Mouse (Mus musculus) forebrain, postnatal 0 days (tissue): ENCODE data around the gene Atp1a1. TPM values are rescaled to one million over a fixed set of nuclear protein-coding genes. Genes with fewer than 3 reads are reported as not detected.

ENCODE experiments used
- ATAC-seq: fragments of 200-750 bp; cut with Nextera tagmentation; 2 replicates; pipeline ENCODE4 v1.8.0; 2017; ENCODE audit warnings: mild to moderate bottlenecking, moderate library complexity
- DNase-seq: peaks from one replicate; pipeline ENCODE4 v3.0.0-alpha.2; 2015
- H3K27ac ChIP-seq: fragments of 300-500 bp; sonication (generic); 2 replicates; pipeline ENCODE4 v1.5.1; 2014; ENCODE audit warnings: low read depth, mild to moderate bottlenecking, antibody characterized with exemption, low read length, moderate library complexity, mixed read lengths
- H3K27me3 ChIP-seq: fragments of 300-500 bp; sonication (generic); 2 replicates; pipeline ENCODE4 v1.6.1; 2014; ENCODE audit warnings: mild to moderate bottlenecking, low read length, mixed read lengths; ENCODE audit not compliant: insufficient read depth
- H3K36me3 ChIP-seq: fragments of 300-500 bp; sonication (generic); 2 replicates; pipeline ENCODE4 v1.6.1; 2014; ENCODE audit warnings: mild to moderate bottlenecking, moderate library complexity; ENCODE audit not compliant: insufficient read depth
- H3K4me1 ChIP-seq: fragments of 300-500 bp; sonication (generic); 2 replicates; pipeline ENCODE4 v1.6.1; 2014; ENCODE audit warnings: antibody characterized with exemption; ENCODE audit not compliant: insufficient read depth
- H3K4me2 ChIP-seq: fragments of 300-500 bp; sonication (generic); 2 replicates; pipeline ENCODE4 v1.6.1; 2014; ENCODE audit warnings: low read depth, mild to moderate bottlenecking, moderate library complexity
- H3K4me3 ChIP-seq: fragments of 300-500 bp; sonication (generic); 2 replicates; pipeline ENCODE4 v1.5.1; 2014; ENCODE audit warnings: low read depth, low read length, mixed read lengths
- H3K9ac ChIP-seq: fragments of 300-500 bp; sonication (generic); 2 replicates; pipeline ENCODE4 v1.6.1; 2014; ENCODE audit warnings: mild to moderate bottlenecking
- H3K9me3 ChIP-seq: fragments of 300-500 bp; sonication (generic); 2 replicates; pipeline ENCODE4 v1.6.1; 2016; ENCODE audit warnings: low read length
- CTCF ChIP-seq: sonication (generic); IDR thresholded peaks from 2 replicates; pipeline ENCODE4 v1.5.1; 2016; ENCODE audit warnings: antibody characterized with exemption, control low read depth, low read depth
- WGBS: fragments of 180-500 bp; shearing (Covaris S2); extraction: QIAGEN DNeasy Blood & Tissue Kit; methylation state at CpG from one replicate; pipeline ENCODE4 v1.1.7; 2014; 5-methylcytosine and 5-hydroxymethylcytosine counted together
- polyA plus RNA-seq: library from polyadenylated mRNA; unstranded; fragments of >200 nt; fragmentation: Nextera tagmentation; extraction: Ambion mirVana; gene quantifications from 2 replicates; pipeline ENCODE4 v1.2.1, GENCODE M21; 2015
- total RNA-seq: library from RNA; depleted of rRNA; stranded (reverse); fragments of >200 nt; gene quantifications from 2 replicates; pipeline ENCODE4 v1.2.3, GENCODE M21; 2014

Gene Atp1a1
- total and polyA plus RNA-seq, 2 experiments from 2014 or later = 53.7 to 199 TPM

DNA sequence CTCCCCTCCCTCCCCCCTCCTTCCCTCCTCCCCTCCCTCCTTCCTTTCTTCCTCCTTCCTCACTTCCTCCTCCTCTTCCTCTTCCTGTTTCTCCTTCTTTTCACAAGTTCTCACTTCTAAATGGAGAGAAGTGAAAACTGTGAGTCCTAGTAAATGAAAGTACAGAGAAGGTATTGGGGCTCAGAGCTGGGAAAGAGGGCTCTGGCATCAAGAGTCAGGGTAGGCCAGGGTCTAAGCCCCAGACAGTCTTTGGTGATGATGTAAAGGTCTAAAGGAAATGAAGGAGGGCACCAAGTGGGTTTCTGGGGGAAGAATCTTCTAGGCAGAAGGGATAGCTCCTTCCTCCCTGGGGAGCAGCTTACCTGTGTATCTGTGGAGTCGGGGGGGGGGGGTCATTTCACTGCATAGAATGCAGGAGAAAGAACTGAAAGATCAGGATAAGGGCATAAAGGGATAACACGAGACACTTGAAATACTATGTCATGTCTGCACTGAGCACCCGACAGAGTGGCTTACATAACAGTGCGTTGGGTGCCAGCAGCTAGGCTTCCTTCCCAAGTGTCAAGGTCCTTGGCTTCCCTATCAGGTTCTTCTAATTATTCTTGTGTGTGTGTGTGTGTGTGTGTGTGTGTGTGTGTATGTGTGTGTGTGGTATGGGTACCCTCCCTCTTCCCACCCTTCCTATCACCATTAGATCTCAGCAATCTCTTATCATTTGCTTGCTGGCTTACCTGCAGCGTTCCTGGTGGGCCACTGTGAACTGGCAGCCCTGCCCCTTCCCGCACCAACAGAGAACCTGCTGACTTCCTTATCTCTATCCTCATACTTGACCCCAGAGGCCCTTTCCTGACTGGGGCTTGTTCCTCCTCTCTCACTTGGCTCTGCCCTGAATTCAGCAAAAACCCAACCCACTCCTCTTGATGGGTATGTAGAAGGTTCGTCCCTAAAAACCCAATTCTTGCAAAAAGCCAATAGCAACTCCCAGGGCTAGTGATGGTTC is 51.6 kb downstream of the Atp1a1 start:
- Histone ChIP-seq H3K36me3 (no peaks in the 10 kb centered on the region), H3K4me3 (no peak overlapping the region), H3K9ac (no peak overlapping the region), H3K9me3 (no peaks in the 10 kb centered on the region), H3K27ac (no peak overlapping the region), H3K27me3 (no peaks in the 10 kb centered on the region), H3K4me2 (no peak overlapping the region), H3K4me1 (no peaks in the 10 kb centered on the region)
- ATAC-seq (no peak), DNase-seq (no peak)
- TF ChIP-seq CTCF = no peak
- whole genome bisulfite sequencing = 90% methylated on average over 7 of the region's 7 CpGs

DNA sequence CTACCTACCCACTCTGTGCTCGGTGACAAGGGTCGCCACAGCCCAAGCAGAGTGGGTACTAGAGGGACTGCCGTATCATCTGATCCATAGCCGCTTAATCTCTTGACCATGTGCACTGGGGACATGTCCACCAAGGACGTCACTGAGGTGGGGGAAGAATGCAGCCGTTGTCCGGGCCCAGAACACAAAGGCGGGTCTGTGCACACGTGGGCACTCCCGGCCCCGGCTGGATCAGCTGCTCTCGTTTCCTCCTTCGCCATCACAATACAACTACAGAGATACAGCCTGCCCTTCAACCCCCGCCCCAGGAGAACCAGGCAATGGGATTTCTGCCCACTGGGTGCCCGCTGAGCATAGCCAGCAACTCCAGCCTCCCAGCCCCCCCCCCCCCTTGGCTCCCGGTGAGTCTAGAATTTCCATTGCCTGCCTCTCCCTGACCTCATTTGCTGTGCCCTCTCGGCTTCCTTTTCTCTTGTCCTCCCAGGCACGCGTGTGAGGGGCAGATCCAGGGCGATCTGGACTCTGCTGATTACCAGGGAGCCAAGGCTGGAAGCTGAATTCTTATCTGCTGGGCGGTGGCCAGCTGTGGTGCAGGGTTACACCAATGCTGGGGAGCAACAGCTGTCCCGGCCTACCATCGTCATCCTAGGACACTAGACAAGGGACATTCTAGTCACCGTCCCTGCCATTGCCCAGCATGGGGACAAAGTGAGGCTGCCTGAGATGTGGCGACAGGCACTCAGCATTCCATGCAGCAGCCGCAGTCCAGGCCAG is 52.8 kb downstream of the Atp1a1 start:
- Histone ChIP-seq H3K36me3 (no peaks in the 10 kb centered on the region), H3K9me3 (no peaks in the 10 kb centered on the region), H3K9ac (no peak overlapping the region), H3K4me2 (no peak overlapping the region), H3K27ac (no peak overlapping the region), H3K27me3 (no peaks in the 10 kb centered on the region), H3K4me1 (no peaks in the 10 kb centered on the region), H3K4me3 (no peak overlapping the region)
- no peak for DNase-seq
- no peak for TF ChIP-seq CTCF
- ATAC-seq = peak; percentile 60
- WGBS = 62% methylated on average over 26 of the region's 26 CpGs

DNA sequence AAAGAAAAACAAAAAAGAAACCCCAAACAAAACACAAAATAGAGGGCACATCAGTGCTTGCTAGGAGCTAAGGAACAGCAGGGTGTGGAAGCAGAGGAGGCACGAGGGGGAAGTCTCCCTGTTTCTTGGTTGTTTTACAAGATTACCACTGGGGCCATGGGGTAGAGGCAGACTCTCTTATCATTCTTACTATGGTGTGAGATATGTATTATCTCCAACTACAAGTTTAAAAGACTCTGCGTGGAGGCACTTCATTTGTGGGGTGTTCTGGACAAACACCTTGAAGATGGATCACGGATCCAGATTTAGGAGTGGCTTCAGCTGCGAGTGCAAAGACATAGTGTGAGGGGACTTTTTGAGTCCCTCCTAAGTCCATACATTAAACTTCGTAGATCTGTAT is 54.7 kb downstream of the Atp1a1 start:
- Histone ChIP-seq H3K4me3 (no peak overlapping the region), H3K36me3 (no peaks in the 10 kb centered on the region), H3K4me1 (no peaks in the 10 kb centered on the region), H3K9me3 (no peaks in the 10 kb centered on the region), H3K27me3 (no peaks in the 10 kb centered on the region), H3K4me2 (no peak overlapping the region), H3K9ac (no peak overlapping the region), H3K27ac (no peak overlapping the region)
- no peak for DNase-seq
- WGBS = 79% methylated on average over 5 of the region's 5 CpGs
- no peak for ATAC-seq
- no peak for TF ChIP-seq CTCF

- no peak for TF ChIP-seq CTCF
- H3K9ac ChIP-seq = no peak overlapping the region
- 67% methylated on average over 7 of the region's 7 CpGs for WGBS
- no peaks in the 10 kb centered on the region for H3K27me3 ChIP-seq
- no peaks in the 10 kb centered on the region for H3K4me1 ChIP-seq
- H3K9me3 ChIP-seq = no peaks in the 10 kb centered on the region
- H3K36me3 ChIP-seq = no peaks in the 10 kb centered on the region
- H3K27ac ChIP-seq = no peak overlapping the region
- no peak overlapping the region for H3K4me2 ChIP-seq
- DNase-seq = no peak
- no peak for ATAC-seq
- no peak overlapping the region for H3K4me3 ChIP-seq
These were observed 60.4 kb downstream of the Atp1a1 start for GRCm38 (mm10) chr3:101544116-101544515.

DNA sequence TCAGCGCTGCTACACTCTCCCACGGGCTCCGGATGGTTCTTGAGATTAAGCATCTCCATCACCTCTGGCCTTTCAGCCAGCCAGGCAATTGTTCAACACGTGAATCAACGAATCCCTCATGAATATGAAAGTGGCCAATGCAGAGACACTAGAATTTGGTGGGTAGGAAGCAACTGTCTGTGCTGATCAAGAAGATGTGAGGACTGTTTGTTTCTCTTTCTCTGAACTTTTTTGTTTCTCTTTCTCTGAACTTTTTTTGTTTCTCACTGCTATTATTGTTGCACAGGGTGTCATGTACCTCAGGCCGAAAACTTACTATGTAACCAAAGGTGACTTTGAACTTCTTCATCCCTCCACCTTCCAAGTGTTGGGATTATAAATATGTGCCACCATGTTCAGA is 62.9 kb downstream of the Atp1a1 start:
- Histone ChIP-seq H3K9ac (no peak overlapping the region), H3K4me1 (no peaks in the 10 kb centered on the region), H3K27me3 (no peaks in the 10 kb centered on the region), H3K36me3 (no peaks in the 10 kb centered on the region), H3K4me3 (no peak overlapping the region), H3K4me2 (no peak overlapping the region), H3K9me3 (no peaks in the 10 kb centered on the region), H3K27ac (no peak overlapping the region)
- no peak for DNase-seq
- TF ChIP-seq CTCF = no peak
- 61% methylated on average over 6 of the region's 6 CpGs for WGBS
- ATAC-seq = no peak

GRCm38 (mm10) chr3:101540568-101540967 is 63.9 kb downstream of the Atp1a1 start:
- TF ChIP-seq CTCF = no peak
- 74% methylated on average over 4 of the region's 4 CpGs for WGBS

DNA sequence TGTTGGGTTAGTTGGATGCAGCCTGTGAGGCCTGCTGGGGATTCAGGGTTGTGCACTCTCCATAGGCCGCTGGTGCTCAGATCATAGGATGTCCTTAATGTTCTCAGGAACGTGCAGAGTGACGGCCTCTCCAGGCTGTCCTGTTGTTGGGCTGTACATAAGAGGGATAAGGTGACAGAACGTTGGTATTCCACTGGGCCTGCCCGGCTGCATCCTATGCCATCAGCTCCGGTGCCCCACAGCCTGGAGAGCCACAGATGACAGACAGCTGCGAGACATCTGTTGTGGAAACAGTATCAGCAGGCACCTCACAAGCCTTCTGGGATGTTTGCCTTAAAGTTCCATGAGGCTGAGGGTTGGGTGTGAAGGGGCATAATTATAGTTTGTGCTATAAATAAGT is 68.2 kb downstream of the Atp1a1 start:
- no peaks in the 10 kb centered on the region for H3K27me3 ChIP-seq
- no peak for TF ChIP-seq CTCF
- H3K4me1 ChIP-seq = no peaks in the 10 kb centered on the region
- H3K9ac ChIP-seq = no peak overlapping the region
- ATAC-seq = no peak
- no peak overlapping the region for H3K4me3 ChIP-seq
- H3K36me3 ChIP-seq = no peaks in the 10 kb centered on the region
- 87% methylated on average over 7 of the region's 7 CpGs for WGBS
- no peak overlapping the region for H3K4me2 ChIP-seq
- no peak overlapping the region for H3K27ac ChIP-seq
- H3K9me3 ChIP-seq = no peaks in the 10 kb centered on the region
- DNase-seq = no peak

More at GRCm38 (mm10) chr3:101540568-101540967, 63.9 kb downstream of the Atp1a1 start:
- ATAC-seq = no peak
- Histone ChIP-seq H3K4me1 (no peaks in the 10 kb centered on the region), H3K9ac (no peak overlapping the region), H3K4me3 (no peak overlapping the region), H3K4me2 (no peak overlapping the region), H3K9me3 (no peaks in the 10 kb centered on the region), H3K36me3 (no peaks in the 10 kb centered on the region), H3K27ac (no peak overlapping the region), H3K27me3 (no peaks in the 10 kb centered on the region)
- no peak for DNase-seq
